Mouse (Mus musculus) right cerebral cortex, postnatal 10 days (tissue): ENCODE measurements around the gene Wfdc15a.
"Not testable (repeated sequence)": the region's sequence is repeated elsewhere in the genome, so short reads cannot be mapped to it uniquely, and the experiment has no call there.

Experiments used
- DNase-seq, 2 experiments: peaks; one replicate each; pipeline ENCODE4 v3.0.0; 2021; ENCODE audit warnings: low spot score in 2 of 2

Wfdc15a gene

GRCm38 (mm10) chr2:164199626-164200327, at the start of gene Wfdc15a:
TSS of gene Wfdc15a (minus strand) at chr2:164200130.
- DNase-seq, result no peak

GRCm38 (mm10) chr2:164238366-164238765, 38.4 kb upstream of the Wfdc15a start, which contains the start of gene Svs2:
TSS of gene Svs2 (minus strand) at chr2:164238466.
- no peak for DNase-seq

GRCm38 (mm10) chr2:164232671-164233070, 32.7 kb upstream of the Wfdc15a start:
- DNase-seq, result no peak

- no peak for DNase-seq
Measured at GRCm38 (mm10) chr2:164228361-164229070, 28.6 kb upstream of the Wfdc15a start.

- no peak for DNase-seq
Measured at GRCm38 (mm10) chr2:164221522-164221921, 21.6 kb upstream of the Wfdc15a start, which contains the start of gene Wfdc15b. TSS of gene Wfdc15b (minus strand) at chr2:164221660.

GRCm38 (mm10) chr2:164219295-164219694, 19.4 kb upstream of the Wfdc15a start:
- DNase-seq, result no peak

GRCm38 (mm10) chr2:164212711-164213110, 12.8 kb upstream of the Wfdc15a start:
- DNase-seq, result no peak

GRCm38 (mm10) chr2:164210892-164211291, 11.0 kb upstream of the Wfdc15a start:
- no peak for DNase-seq

GRCm38 (mm10) chr2:164206676-164207075, 6.7 kb upstream of the Wfdc15a start:
- no peak for DNase-seq

GRCm38 (mm10) chr2:164206011-164206410, 6.1 kb upstream of the Wfdc15a start:
- not testable (repeated sequence) for DNase-seq

- no peak for DNase-seq
Measured at GRCm38 (mm10) chr2:164196700-164196990, 3.3 kb downstream of the Wfdc15a start.

GRCm38 (mm10) chr2:164195971-164196699, 3.8 kb downstream of the Wfdc15a start:
- DNase-seq, result peak in 1 of 2 experiments; percentile 3

- DNase-seq, result peak in 1 of 2 experiments; percentile 13
Measured at GRCm38 (mm10) chr2:164194959-164195630, 4.8 kb downstream of the Wfdc15a start.

- DNase-seq, result peak in 1 of 2 experiments; percentile 1
Measured at GRCm38 (mm10) chr2:164192279-164192678, 7.7 kb downstream of the Wfdc15a start.

- peak in 1 of 2 experiments; percentile 10 for DNase-seq
Measured at GRCm38 (mm10) chr2:164190576-164190975, 9.4 kb downstream of the Wfdc15a start, which contains the start of gene Wfdc12. TSS of gene Wfdc12 (minus strand) at chr2:164190608.

GRCm38 (mm10) chr2:164188722-164189121, 11.2 kb downstream of the Wfdc15a start:
- DNase-seq, result peak in 1 of 2 experiments; percentile 9

- peak in 1 of 2 experiments; percentile 6 for DNase-seq
Measured at GRCm38 (mm10) chr2:164184145-164184719, 15.7 kb downstream of the Wfdc15a start.

- peak in 1 of 2 experiments; percentile 5 for DNase-seq
Measured at GRCm38 (mm10) chr2:164183340-164183739, 16.6 kb downstream of the Wfdc15a start.

- peak in 1 of 2 experiments; percentile 3 for DNase-seq
Measured at GRCm38 (mm10) chr2:164182692-164183255, 17.2 kb downstream of the Wfdc15a start, which contains the start of gene Wfdc5. TSS of gene Wfdc5 (minus strand) at chr2:164182742.

GRCm38 (mm10) chr2:164180770-164181169, 19.2 kb downstream of the Wfdc15a start:
- DNase-seq, result no peak

GRCm38 (mm10) chr2:164180124-164180523, 19.8 kb downstream of the Wfdc15a start:
- peak; percentile 28 to 36 for DNase-seq
